Mouse (Mus musculus) heart, adult 8-10 months (tissue): ENCODE data around the gene Txndc12. TPM values are rescaled to one million over a fixed set of nuclear protein-coding genes. Genes with fewer than 3 reads are reported as not detected.

Experiments
- total RNA-seq, 4 experiments: library from RNA; stranded (reverse); gene quantifications; 2 replicates each; pipeline ENCODE4 v1.2.4; 2022

Gene Txndc12
- total RNA-seq, 4 experiments from 2014 or later = 26.2 to 31.4 (median 27.8) TPM

Other genes starting within 250 kb of the Txndc12 start
- 10 to 100 TPM; 15.4 to 15.8 (median 15.8) TPM for gene Cc2d1b, start 214.7 kb upstream of the Txndc12 start, total RNA-seq
- gene 3110021N24Rik, start 115.0 kb upstream of the Txndc12 start, total RNA-seq = under 1 TPM; 0.20 to 0.56 (median 0.42) TPM
- gene Zfyve9, start 53.8 kb upstream of the Txndc12 start, total RNA-seq = 10 to 100 TPM; 26.8 to 30.7 (median 29.0) TPM
- gene Btf3l4, start 987 bp upstream of the Txndc12 start, total RNA-seq = 10 to 100 TPM; 71.7 to 87.3 (median 80.1) TPM
- gene Kti12, start 13.2 kb downstream of the Txndc12 start, total RNA-seq = 10 to 100 TPM; 21.3 to 27.8 (median 22.5) TPM
- gene A730015C16Rik, start 14.0 kb downstream of the Txndc12 start, total RNA-seq = under 1 TPM in 1 of 4 experiments, not detected in 3; 0.25 TPM
- 1 to 10 TPM in 3 of 4 experiments, under 1 TPM in 1; 0.57 to 1.7 (median 1.4) TPM for gene Rab3b, start 44.5 kb downstream of the Txndc12 start, total RNA-seq
- 100 to 1,000 TPM; 123 to 146 (median 141) TPM for gene Nrd1, start 166.1 kb downstream of the Txndc12 start, total RNA-seq